Mouse (Mus musculus) layer of hippocampus, adult 9-10 months (tissue): ENCODE results near the gene Slc19a1.
A peak's percentile ranks its signal among the peaks of the same experiment; 100 is the strongest.

ENCODE experiments used
- DNase-seq: peaks from one replicate; pipeline ENCODE4 v3.0.0; 2022; ENCODE audit warnings: low spot score

The Slc19a1 gene

GRCm38 (mm10) chr10:77033323-77034025 lies 1.4 kb downstream of the Slc19a1 start:
- no peak for DNase-seq

- peak; percentile 5 for DNase-seq
Measured at GRCm38 (mm10) chr10:77035487-77035886, 3.4 kb downstream of the Slc19a1 start.

DNA sequence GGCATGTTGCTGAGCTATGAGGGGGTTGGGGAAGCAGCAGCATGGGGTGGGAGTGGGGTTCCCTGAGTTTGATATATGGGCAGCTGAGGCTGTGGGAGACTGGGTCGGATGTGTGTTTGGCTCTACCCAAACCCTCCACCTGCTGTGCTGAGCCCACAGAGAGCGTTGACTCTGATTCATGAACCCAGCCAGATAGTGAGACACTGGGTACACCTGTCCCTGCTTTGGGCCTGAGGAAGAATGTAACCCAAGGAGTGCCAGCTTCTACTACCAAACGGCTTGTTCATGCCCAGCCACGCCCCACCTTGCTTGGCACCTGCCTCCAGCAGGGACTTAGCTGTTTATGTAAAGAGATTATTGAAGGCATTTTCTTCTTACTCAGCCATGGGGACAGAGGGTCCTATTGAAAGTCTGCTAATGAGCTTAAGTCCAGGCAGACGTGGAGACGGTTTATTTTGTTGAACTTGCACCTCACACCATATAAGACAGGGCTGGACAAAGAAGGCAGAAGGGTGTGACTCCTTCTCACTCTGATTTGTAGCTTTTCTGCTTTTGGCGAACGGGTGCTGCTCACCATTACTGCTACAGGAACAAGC lies 6.6 kb downstream of the Slc19a1 start:
- DNase-seq: no peak

DNA sequence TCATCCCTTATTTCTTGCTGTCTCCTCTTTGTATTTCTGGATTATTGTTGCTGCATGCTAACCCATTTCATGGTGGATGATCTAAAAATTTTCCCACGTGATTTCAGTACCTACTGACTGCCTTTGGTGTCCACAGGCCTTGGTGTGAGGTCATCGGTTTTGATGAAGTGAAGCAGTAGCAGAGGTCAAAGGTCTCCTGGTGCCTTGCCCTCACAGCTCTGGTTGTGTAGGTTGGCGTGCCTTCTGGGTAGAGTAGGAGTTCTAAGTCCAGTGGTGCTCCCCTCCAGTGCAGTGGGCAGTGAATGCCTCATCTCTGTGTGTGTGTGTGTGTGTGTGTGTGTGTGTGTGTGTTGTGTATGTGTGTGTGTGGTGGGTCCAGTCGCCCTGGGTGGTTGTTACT lies 16.2 kb downstream of the Slc19a1 start:
- DNase-seq: no peak

GRCm38 (mm10) chr10:77048606-77049005 lies 16.6 kb downstream of the Slc19a1 start:
- no peak for DNase-seq

DNA sequence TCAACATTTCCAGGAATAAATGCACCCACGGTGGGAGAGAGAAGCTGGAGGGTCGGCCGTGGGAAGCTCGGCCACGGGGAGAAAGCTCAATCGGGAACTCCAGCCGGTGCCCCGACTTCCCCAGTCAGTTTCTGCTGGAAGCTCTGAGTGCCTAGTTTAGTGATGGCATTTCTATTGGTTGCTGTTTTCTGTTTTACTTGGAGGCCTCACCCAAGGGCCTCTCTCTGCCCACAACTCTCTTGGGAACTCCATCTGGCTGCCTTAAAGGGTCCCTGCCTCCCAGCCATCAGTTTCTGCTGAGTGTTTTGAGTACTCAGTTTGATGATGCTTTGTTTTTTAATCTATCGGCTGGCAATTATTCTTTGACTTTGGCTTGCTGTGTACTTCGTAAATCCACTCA lies 24.7 kb downstream of the Slc19a1 start:
- no peak for DNase-seq

DNA sequence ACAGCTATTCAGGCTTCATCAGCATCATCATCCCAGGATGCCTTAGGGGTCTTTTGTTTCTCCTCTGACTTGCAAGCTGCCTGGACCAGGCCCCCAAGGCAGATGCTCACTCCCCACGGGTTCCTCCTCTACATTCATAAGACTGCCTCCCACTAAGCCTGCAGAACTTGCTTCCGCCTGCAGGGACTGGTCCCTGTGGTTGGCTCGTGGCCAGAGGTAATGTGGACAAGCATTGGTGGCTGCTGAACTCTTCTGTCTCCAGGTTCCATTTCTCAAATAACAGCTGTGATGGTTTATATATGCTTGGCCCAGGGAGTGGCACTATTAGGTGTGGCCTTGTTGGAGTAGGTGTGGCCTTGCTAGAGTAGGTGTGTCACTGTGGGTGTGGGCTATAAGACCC lies 29.4 kb downstream of the Slc19a1 start:
- DNase-seq: no peak

DNA sequence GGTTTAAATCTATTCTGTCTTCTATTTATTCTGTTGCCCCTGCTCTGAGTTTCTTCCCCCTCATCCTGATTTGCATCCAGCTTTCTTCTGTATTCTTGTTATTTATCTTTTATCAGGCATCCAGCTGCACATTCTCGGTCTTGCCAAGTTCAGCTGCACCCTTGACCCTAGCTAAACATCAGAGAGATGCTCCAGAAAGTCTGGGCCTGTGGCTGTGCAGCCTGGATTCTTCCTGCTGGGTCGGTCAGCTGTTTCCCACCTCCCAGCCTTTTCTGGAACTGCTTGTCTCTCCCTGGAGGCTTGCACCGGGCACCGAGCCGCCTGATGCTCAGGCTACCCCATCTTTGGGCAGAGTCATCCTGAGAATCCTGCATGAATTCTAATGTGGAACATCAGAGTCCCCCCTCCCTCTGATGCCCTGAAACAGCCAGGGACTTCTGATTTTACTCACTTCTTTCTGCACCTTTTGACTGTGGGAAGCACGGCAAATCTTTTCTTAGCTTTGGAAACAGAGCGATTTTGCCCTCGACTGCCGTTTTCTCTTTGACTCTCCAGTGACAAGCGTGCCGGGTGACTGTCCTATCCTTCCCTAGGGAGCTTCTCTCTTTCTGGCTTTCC lies 30.5 kb downstream of the Slc19a1 start:
- no peak for DNase-seq

DNA sequence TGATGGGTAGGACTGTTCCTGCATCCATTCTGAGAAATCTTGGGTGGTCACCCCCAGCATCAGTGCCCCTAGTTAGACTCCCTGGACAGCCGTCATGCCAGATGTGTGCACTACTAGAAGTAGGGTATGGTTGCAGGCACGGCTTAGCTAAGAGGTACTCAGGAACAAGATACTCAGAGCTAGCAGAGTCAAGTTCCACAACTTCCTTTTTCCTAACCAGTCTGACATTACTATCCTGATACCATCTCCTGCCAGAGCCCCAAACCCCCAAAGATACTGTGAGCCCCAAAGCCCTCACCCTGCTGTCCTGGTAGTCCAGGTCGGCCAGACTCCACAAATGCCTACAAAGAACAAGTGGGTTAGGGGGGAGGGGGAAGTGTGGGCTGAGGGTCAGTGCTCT lies 32.2 kb downstream of the Slc19a1 start:
- no peak for DNase-seq

DNA sequence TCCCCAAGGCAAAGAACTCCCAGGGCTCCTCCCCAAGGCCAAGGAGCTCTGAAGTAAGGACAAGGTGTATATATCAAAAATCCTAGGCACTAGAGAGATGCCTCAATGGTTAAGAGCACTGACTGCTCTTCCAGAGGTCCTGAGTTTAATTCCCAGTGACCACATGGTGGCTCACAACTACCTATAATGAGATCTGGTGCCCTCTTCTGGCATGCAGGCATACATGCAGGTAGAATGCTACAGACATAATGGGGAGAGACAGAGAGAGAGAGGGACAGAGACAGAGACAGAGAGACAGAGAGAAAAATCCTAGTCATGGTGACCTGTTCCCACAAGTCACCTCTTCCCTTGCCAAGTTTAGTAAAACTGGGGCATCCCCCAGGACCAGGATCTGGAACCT lies 32.6 kb downstream of the Slc19a1 start:
- DNase-seq: no peak

DNA sequence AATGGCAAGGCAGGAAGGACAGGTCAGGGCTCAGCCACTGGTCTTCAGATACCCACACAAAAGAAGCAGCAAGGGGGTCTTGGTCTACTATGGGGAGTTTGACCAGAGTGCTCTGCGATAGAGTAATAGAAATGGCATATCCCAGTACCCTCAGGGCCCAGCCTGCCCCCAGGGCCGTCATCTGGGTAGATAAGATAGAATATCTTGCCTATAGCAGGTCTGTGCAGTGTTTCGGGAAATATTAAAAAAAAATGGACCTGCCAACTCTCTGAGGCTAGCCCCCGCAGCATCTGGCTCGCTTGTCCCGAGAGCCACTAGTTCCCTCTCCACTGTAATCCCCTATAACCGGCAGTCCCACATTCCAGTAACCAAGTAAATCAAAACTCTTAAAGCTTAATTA lies 36.4 kb downstream of the Slc19a1 start:
- DNase-seq: no peak

DNA sequence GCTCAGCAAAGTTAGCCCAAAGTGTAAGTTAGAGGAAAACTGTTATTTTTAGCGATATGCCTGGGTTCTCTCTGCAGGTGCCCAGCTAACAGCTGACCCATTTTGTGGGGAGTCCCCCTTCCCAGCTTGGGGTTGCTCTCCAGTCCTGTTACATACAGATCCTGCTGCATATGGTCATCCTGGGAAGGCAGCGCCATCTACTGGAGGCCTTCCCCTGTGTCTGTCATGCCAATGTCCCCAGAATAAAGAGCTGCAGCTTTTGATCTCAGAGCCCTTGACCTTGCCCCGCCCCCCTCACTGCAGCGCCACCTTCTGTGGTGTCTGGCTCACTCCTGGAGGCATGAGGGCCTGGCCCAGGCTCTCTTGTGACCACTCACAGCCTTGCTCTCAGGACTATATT lies 38.0 kb downstream of the Slc19a1 start:
- no peak for DNase-seq

- no peak for DNase-seq
Measured at GRCm38 (mm10) chr10:77074276-77074974, 42.4 kb downstream of the Slc19a1 start.

GRCm38 (mm10) chr10:77078456-77078855 lies 46.4 kb downstream of the Slc19a1 start:
- DNase-seq: no peak

DNA sequence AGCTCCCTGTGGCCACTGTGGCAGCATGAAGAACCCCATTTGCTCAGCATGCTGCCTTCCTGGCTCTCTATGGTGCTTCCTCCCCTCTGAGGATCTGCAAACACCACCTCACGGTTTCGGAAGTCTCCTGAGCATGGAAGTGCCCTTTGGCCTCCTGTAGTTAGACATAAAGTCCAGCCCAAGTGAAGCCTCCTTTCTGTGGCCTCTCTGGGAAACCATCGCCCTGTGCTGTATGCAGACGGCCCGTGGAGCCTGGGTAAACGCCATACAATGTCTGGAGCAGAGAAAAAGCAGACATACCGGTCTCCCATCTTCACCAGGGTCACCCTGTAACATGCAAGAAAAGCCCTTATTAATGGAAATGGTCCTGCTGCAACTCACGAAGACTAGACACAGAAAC lies 46.9 kb downstream of the Slc19a1 start:
- DNase-seq: no peak

DNA sequence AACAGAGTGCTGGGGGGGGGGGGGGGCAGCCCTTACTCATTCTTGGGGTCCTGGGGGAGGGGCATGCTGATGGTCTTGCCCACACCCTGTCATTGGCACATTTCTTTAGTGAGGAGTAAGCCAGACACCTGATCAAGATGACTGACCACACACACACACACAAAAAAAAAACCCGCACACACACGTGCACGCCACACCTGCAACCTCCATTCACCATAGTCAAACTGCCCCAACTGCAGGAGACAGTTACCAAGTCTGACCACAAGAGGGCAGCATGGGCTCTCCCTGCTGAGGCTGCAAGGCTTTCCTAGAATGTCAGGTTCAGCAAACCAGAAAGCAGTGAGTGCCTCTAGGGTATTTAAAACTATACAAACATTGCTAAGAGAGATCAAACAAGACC lies 50.4 kb downstream of the Slc19a1 start:
- peak; percentile 68 for DNase-seq

DNA sequence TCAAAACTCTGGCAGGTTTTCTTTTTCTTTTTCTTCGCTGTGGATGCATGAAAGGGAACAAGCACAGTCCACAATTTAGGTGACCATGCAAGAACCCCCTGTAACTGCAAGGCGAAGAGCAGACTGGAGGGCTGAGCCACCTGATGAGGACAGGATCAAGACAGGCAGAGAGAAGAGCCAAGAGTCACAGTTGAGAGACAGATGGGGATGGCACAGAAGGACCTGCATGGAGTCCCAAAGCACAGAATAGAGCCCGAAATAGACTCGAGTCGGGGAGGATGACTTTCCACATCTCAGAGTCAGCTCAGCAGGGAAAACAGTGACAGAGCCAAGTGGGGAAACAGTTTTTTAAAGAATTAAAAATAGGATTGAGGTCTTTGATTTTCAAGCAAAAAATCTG lies 50.9 kb downstream of the Slc19a1 start:
- no peak for DNase-seq

GRCm38 (mm10) chr10:77084568-77084967 lies 52.5 kb downstream of the Slc19a1 start:
- no peak for DNase-seq

DNA sequence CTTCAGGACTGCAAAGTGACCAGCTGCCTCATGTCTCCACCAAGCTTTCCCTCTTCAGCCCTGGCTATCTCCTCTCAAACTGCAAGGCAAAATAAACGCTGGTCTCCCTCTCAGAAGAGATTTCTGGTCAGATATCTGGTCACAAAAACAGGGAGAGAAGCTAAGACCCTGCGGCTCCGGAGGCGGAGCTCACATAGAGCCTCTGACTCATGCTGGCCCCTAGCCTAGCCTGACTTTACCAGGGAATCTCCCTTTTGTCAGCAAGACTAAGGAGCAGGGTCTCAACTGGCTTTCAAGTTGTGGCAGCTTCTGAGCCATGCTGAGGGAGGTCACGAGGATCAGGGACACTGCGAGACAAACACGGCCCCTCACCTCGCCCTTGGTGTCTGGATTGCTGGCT lies 57.3 kb downstream of the Slc19a1 start:
- DNase-seq: no peak

- no peak for DNase-seq
Measured at GRCm38 (mm10) chr10:77090063-77090462, 58.0 kb downstream of the Slc19a1 start.

- no peak for DNase-seq
Measured at GRCm38 (mm10) chr10:77091538-77092097, 59.6 kb downstream of the Slc19a1 start.

DNA sequence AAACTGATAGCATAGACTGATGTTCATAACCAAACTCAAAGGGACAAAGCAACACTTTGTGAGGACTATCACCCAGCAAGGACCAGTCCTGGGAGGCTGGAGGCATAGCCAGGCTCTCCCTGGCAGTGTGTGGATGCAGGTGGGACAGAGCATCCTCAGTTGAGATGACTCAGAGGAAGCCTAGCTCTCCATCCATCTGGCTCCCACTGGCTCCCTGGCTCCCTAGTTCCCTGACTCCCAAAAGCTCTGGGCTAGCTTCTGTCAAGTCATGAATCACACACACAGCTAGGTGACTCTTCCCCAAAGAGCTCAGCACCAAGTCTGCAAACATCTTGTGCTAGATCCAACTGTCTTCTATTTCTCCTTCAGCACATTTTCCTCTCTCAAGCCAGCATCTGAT lies 61.8 kb downstream of the Slc19a1 start:
- DNase-seq: no peak

- no peak for DNase-seq
Measured at GRCm38 (mm10) chr10:77095666-77096065, 63.6 kb downstream of the Slc19a1 start.
